Mouse (Mus musculus) spleen, embryonic (tissue): Measurements from ENCODE around the gene Wnk1.

Experiments used
- CTCF ChIA-PET: fragments of 350-600 bp; sonication (Branson Sonifier 250); formaldehyde crosslinking; loops from one replicate; lab custom pipeline; 2022; lab: Charles Lee

The Wnk1 gene

DNA sequence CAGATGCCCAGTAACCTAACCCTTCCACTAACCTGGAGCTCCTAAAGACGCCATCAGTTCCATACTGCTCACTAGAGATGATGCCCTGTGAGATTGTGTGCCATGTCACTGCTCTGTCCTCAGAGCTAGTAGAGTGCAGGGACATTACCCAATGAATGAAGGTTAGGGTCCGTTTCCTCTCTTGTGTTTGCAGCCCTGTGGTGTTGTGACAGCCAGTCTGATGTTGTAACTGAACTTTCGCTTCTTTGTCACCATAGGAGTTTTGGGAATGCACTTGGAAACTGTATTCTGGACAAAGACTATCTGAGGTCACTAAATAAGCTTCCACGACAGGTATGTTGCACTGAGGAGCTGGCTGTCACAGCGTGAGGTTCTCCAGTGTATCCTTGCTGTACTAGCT is 122.8 kb downstream of the Wnk1 start:
- CTCF ChIA-PET: no interaction called here

DNA sequence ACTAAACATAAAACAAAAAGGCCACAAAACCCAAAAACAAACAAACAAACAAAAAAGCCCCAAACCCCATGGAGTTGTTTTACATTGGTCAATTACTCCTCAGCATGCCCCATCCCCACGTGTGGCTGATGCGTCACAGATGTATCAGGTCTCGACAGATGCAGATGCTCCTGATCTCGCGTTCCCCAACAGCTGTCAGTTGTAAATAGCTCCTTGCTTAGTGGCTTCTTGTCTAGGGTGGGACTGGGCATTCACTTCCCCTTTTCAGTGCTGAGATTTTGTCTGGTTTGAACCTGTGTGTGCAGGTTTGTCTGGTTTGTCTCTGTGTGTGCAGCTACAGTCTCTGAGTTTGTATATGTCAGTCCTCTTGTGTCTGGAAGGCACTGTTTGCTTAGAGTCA is 126.4 kb downstream of the Wnk1 start:
- CTCF ChIA-PET: no interaction called here

DNA sequence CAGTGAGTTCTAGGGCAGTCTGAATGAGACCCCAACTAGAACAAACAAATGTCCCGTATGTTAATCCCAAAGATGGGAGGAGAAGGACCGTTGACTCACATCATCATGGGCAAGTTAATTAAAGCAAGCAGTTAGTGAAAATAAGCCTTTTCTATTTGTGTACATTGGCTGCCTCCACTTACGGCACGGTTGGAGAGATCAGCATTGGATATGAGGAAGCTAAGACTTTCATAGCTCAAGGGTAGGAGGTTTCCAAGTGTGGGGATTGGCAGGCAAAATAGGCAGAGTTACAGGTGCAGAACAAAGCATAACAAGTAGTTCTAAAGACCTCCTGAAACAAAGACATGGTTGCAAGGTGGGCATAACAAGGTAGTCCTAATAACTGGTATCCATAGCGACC is 133.0 kb downstream of the Wnk1 start:
- CTCF ChIA-PET: no interaction called here

GRCm38 (mm10) chr6:119903081-119903789 is 135.2 kb downstream of the Wnk1 start:
- CTCF ChIA-PET: no interaction called here

GRCm38 (mm10) chr6:119902204-119903080 is 136.0 kb downstream of the Wnk1 start, which contains the start of gene Rad52:
Rad52 (plus strand) TSS chr6:119902698.
- CTCF ChIA-PET: interaction anchor here (0.6 kb wide), 1 partner anchor 540 kb away, joined by 12 read pairs; no protein-coding TSS in a partner anchor

DNA sequence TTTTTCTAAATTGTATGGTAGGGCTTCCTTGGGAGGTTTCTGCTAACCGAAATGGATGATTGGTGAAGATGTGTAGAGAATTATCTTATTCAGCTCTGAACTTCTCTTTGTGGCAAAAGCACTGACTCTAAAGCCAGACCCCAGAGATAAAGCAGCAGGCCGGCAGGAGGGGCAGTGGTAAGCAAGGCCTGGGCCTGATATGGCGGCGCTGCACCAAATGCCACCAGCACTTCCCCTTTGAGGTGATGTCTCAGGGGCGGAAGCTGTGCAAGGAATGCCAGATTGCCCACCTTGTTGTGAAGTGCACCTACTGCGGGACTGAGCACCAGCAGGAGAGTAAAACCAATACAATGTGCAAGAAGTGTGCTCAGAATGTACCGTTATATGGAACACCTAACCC is 145.8 kb downstream of the Wnk1 start:
- CTCF ChIA-PET: no interaction called here

GRCm38 (mm10) chr6:119883151-119883550 is 155.3 kb downstream of the Wnk1 start:
- CTCF ChIA-PET: interaction anchor here (0.7 kb wide), 1 partner anchor 325 kb away, joined by 9 read pairs; no protein-coding TSS in a partner anchor
